Mouse (Mus musculus) cerebellum, adult 9-11 months (tissue): ENCODE measurements around the gene Exoc6b.

Experiments used
- DNase-seq: peaks from one replicate; pipeline ENCODE4 v3.0.0; 2022

Exoc6b gene

GRCm38 (mm10) chr6:84583371-84583770 is 485.9 kb downstream of the Exoc6b start:
- peak; percentile 20 for DNase-seq

DNA sequence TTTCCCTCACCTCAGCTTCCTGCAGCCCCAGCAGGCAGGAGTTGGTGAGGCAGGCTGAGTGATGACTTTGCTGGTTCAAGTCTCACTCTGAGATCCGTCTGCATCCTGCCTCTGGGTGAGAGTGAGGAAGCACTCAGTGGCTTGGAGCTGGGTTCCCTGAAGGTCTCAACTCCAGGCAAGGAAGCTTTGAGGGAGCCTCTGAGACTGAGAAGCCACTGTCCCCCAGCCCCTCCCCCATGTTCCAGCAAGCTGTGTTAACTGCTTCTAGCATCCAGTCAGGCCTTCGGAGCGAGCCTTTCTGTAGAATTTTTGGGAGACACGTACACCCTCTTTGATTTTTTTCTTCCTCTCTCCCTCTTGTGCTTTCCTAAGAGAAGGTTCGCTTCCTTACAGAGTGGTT is 486.5 kb downstream of the Exoc6b start:
- peak; percentile 0 for DNase-seq

- no peak for DNase-seq
Measured at GRCm38 (mm10) chr6:84581833-84582445, 487.4 kb downstream of the Exoc6b start.

GRCm38 (mm10) chr6:84580979-84581832 is 488.1 kb downstream of the Exoc6b start:
- no peak for DNase-seq

- no peak for DNase-seq
Measured at GRCm38 (mm10) chr6:84579508-84579907, 489.8 kb downstream of the Exoc6b start.

DNA sequence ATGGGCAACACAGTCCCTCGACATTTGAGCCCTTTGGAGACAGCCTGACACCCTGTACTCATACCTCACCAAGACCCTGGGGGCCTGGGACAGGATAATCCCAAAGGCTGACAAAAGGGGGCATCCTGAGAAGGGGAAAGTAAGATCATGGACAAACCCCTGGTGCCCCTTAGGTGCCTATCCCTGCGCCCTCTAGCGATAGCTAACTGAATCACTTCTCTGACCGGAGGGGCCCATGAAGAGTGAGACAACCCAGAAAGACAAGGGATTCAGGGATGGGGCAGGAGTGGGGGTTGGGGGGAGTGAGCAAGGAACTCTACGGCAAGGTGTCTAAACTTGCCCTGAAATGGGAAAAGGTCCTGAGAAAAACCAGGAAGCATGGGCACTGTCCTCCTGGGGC is 490.4 kb downstream of the Exoc6b start:
- no peak for DNase-seq

GRCm38 (mm10) chr6:84577898-84578297 is 491.4 kb downstream of the Exoc6b start:
- no peak for DNase-seq

DNA sequence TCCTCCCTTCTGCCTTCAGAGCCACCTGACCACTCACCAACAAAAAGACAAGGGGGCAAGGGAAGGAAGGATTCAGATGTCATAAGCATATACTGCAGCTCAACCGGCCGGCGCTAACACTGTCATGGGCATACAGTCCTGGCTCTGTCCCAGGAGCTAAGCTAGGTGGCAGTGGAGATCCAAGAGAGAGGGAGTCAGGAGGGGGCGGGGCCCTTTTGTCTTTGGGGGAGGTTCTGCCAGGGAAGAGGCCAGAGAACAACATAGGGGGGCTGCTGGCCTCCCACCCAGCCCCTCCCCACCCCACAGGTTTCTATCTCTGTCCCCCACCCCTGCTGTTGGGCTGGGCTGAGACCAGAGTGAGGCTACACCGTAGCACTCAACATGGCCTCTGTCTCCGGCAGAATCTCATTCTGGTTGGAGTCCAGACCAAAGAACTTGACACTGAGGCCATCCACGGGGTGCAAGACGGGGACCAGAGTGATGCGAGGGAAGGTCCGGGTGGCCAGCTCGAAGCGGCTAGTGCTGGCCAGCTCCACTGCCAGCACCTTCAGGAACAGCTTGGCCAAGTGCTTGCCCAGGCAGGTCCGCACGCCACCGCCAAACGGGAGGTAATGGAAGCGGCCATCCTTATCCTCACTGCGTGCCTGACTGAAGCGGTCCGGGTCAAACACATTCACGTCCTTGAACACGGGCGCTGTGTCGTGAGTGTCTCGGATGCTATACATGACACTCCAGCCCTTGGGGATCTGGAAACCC is 495.2 kb downstream of the Exoc6b start:
- no peak for DNase-seq

GRCm38 (mm10) chr6:84570039-84570438 is 499.3 kb downstream of the Exoc6b start:
- no peak for DNase-seq

DNA sequence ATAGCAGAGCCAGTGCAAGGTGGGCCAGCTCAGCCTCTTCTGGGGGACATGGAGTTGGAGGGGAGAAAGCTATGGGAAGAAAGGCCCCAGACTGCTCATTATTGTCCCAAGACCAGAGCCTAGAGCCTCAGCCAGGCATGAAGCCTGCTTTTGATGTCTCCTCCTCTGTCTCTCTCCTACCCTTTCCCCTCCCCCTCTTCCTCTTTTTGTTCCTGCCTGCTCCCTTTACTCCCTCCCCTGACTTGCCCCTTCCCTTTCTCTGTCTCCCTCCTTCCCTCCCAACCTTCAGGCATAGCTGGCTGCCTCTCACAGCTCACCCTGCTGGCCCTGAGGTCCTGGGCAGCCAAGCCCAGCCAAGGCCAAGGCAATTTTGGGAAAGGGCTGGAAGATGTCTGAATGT is 499.7 kb downstream of the Exoc6b start:
- DNase-seq: no peak

DNA sequence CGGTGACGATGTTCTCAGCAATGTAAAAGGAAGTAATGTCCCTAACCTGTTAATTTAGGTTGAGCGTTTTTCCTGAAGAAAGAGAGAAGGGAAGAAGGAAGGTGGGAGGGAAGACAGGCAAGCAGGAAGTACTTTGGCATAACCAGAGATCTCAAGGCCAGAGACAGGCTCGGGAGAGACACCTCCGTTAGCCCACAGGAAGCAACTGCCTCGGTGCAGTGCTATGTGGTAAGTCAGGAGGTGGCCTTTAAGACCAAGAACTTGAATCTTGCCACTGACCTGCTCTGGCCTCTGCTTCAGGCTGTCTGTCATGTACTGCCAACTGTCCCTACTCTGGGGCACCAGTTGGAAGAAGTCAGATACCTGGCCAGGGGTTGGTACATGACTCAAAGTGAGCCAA is 500.4 kb downstream of the Exoc6b start:
- no peak for DNase-seq
